Mouse (Mus musculus) ES-E14 (cell line): ENCODE measurements around the gene Nfkbil1.

Source experiments
- MAFK ChIP-seq: IDR thresholded peaks from 2 replicates; pipeline ENCODE4 v1.6.1; 2014; ENCODE audit warnings: mild to moderate bottlenecking, low read depth, low read length, inconsistent platforms; ENCODE audit not compliant: insufficient read depth
- ZC3H11A ChIP-seq: IDR thresholded peaks from 2 replicates; pipeline ENCODE4 v1.6.1; 2012; ENCODE audit warnings: low read depth, mild to moderate bottlenecking, inconsistent platforms, low read length, borderline replicate concordance

- TF ChIP-seq ZC3H11A (no peak), MAFK (no peak)
These were observed 44.7 kb upstream of the Nfkbil1 start for GRCm38 (mm10) chr17:35280276-35280675.
